Mouse (Mus musculus) MEL (cell line): ENCODE results near the gene Cyp26a1.

Source experiments
- CTCF ChIP-seq, 3 experiments: IDR thresholded peaks in 2 of 3; conservative IDR thresholded peaks in 1 of 3; 2 replicates each; pipeline ENCODE4 v1.5.1; 2011 to 2012; ENCODE audit warnings: low read length in 3 of 3, low read depth in 2 of 3, mild to moderate bottlenecking in 2 of 3, improper control_type of control experiment in 1 of 3, inconsistent platforms in 1 of 3, mixed read lengths in 1 of 3, moderate library complexity in 1 of 3; ENCODE audit not compliant: control insufficient read depth in 1 of 3, insufficient read depth in 1 of 3, poor library complexity in 1 of 3, severe bottlenecking in 1 of 3
- EP300 ChIP-seq, 2 experiments: IDR thresholded peaks; 2 replicates each; pipeline ENCODE4 v1.6.1; 2011; ENCODE audit warnings: improper control_type of control experiment in 2 of 2, low read length in 2 of 2, low read depth in 1 of 2, mild to moderate bottlenecking in 1 of 2
- GATA1 ChIP-seq: IDR thresholded peaks from 2 replicates; pipeline ENCODE4 v1.6.1; 2011; ENCODE audit warnings: low read depth, low read length, improper control_type of control experiment
- KAT2A ChIP-seq: conservative IDR thresholded peaks from 2 replicates; pipeline ENCODE4 v1.6.1; 2012; ENCODE audit warnings: low read depth, low read length, improper control_type of control experiment, inconsistent platforms
- MAFK ChIP-seq: IDR thresholded peaks from 2 replicates; pipeline ENCODE4 v1.6.1; 2011; ENCODE audit warnings: low read depth, mild to moderate bottlenecking, low read length, improper control_type of control experiment, borderline replicate concordance
- MAX ChIP-seq: IDR thresholded peaks from 2 replicates; pipeline ENCODE4 v1.6.1; 2011; ENCODE audit warnings: low read length, improper control_type of control experiment
- MAZ ChIP-seq: IDR thresholded peaks from 2 replicates; pipeline ENCODE4 v1.6.1; 2012; ENCODE audit warnings: low read depth, mild to moderate bottlenecking, inconsistent platforms, low read length, improper control_type of control experiment
- MYC ChIP-seq: IDR thresholded peaks from 2 replicates; pipeline ENCODE4 v1.6.1; 2011; ENCODE audit warnings: low read depth, mild to moderate bottlenecking, low read length, improper control_type of control experiment, moderate library complexity
- NELFE ChIP-seq: IDR thresholded peaks from 2 replicates; pipeline ENCODE4 v1.6.1; 2011; ENCODE audit warnings: low read depth, low read length, improper control_type of control experiment
- NRF1 ChIP-seq: IDR thresholded peaks from 2 replicates; pipeline ENCODE4 v1.6.1; 2014; ENCODE audit warnings: low read depth, mild to moderate bottlenecking, inconsistent platforms, low read length, improper control_type of control experiment, moderate library complexity; ENCODE audit not compliant: poor library complexity, insufficient read depth, severe bottlenecking
- POLR2A ChIP-seq, 2 experiments: IDR thresholded peaks; 2 replicates each; pipeline ENCODE4 v1.6.1; 2011 to 2012; ENCODE audit warnings: low read length in 2 of 2, mild to moderate bottlenecking in 2 of 2, control low read depth in 1 of 2, improper control_type of control experiment in 1 of 2, low read depth in 1 of 2, moderate library complexity in 1 of 2; ENCODE audit not compliant: control insufficient read depth in 1 of 2, insufficient read depth in 1 of 2, poor library complexity in 1 of 2
- POLR2AphosphoS5 ChIP-seq: IDR thresholded peaks from 2 replicates; pipeline ENCODE4 v1.6.1; 2012; ENCODE audit warnings: low read depth, borderline replicate concordance, mild to moderate bottlenecking, inconsistent platforms, low read length, moderate library complexity, mixed read lengths
- TAL1 ChIP-seq: IDR thresholded peaks from 2 replicates; pipeline ENCODE4 v1.6.1; 2012; ENCODE audit warnings: mild to moderate bottlenecking, inconsistent platforms, low read length, moderate library complexity, mixed read lengths
- ZKSCAN1 ChIP-seq: IDR thresholded peaks from 2 replicates; pipeline ENCODE4 v1.6.1; 2012; ENCODE audit warnings: low read depth, mild to moderate bottlenecking, inconsistent platforms, low read length, improper control_type of control experiment, moderate library complexity

- TF ChIP-seq MAFK: no peak
- TF ChIP-seq MAX: no peak
- TF ChIP-seq CTCF (IDR thresholded peaks at IDR 0.05 in 2 of 3, conservative IDR thresholded peaks at IDR 0.05 in 1 of 3; ENCODE audit: control insufficient read depth in 1 of 3, insufficient read depth in 1 of 3, low read depth in 2 of 3, low read length in 3 of 3, poor library complexity in 1 of 3, severe bottlenecking in 1 of 3): no peak
- TF ChIP-seq POLR2A (IDR thresholded peaks at IDR 0.05; ENCODE audit: control insufficient read depth in 1 of 2, insufficient read depth in 1 of 2, low read depth in 1 of 2, low read length in 2 of 2, poor library complexity in 1 of 2): no peak
- no peak for TF ChIP-seq NRF1
- TF ChIP-seq MYC: no peak
- no peak for TF ChIP-seq EP300 (IDR thresholded peaks at IDR 0.05; ENCODE audit: low read depth in 1 of 2, low read length in 2 of 2)
- TF ChIP-seq MAZ: no peak
- no peak for TF ChIP-seq TAL1
- no peak for TF ChIP-seq ZKSCAN1
- TF ChIP-seq POLR2AphosphoS5: no peak
- no peak for TF ChIP-seq KAT2A
- no peak for TF ChIP-seq GATA1
- TF ChIP-seq NELFE: no peak
Measured at GRCm38 (mm10) chr19:37697335-37697636, 312 bp upstream of the Cyp26a1 start.
